9 mouse cellular contexts compared by ENCODE assay signal in the genomic region with DNA sequence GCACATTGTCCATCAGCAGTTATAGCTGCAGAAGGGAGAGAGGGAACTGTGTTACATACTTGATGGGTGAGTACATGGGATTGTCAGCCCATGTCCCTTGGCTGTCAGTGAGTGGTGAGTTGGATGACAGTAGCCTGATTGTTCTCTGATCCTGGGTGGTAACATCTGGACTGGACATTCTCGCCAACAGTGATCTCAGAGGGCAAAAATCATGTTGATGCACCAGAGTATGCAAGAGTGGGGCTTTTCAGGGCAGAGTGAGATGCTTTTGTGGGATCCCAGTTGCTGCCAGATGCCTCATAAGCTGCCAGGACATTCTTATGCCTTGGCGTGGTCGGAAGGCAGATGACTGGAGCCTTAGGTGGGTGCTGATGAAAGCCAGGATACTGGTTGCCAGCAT.
DNase-seq lines count a peak whose midpoint lies in the region; ATAC-seq and TF ChIP-seq lines count a peak whose summit lies in the region.
"Had no signal": no experiment of that assay in that cellular context is flagged by ENCODE, and none has a peak within 500 bp of the region (broad histone marks: within the 10 kb centered on the region; RNA-seq: fewer than 3 reads in every experiment).

No protein-coding gene starts in this region.

- no peak overlapping the region for H3K4me3 ChIP-seq in embryonic facial prominence, embryonic 14.5 days (ENCODE audit: low read depth, low read length)
- H3K4me3 ChIP-seq in embryonic facial prominence, embryonic 10.5 days: no peak overlapping the region
- no peak overlapping the region for H3K4me3 ChIP-seq in lung, adult 2 months (replicated peaks; ENCODE audit: extremely low read depth, low read depth, low read length)
- H3K4me3 ChIP-seq: midbrain, embryonic 12.5 days had no signal

- H3K4me1 ChIP-seq in embryonic facial prominence, embryonic 14.5 days (ENCODE audit: control insufficient read depth, insufficient read depth, low read length): no peaks in the 10 kb centered on the region
- 0 out of 2 replicates have a peak, but pooled peaks cover 4% of the 10 kb centered on the region for H3K4me1 ChIP-seq in embryonic facial prominence, embryonic 10.5 days
- no peaks in the 10 kb centered on the region for H3K4me1 ChIP-seq in lung, adult 2 months (ENCODE audit: control insufficient read depth, insufficient read depth, low read length)
- H3K4me1 ChIP-seq: midbrain, embryonic 12.5 days had no signal

- TF ChIP-seq POLR2A in lung, adult 2 months (IDR thresholded peaks at IDR 0.05; ENCODE audit: borderline replicate concordance, extremely low read depth, low read depth, low read length): no peak

- H3K9ac ChIP-seq in embryonic facial prominence, embryonic 14.5 days (ENCODE audit: low read depth, low read length): no peak overlapping the region
- H3K9ac ChIP-seq: midbrain, embryonic 12.5 days had no signal

- DNase-seq in embryonic facial prominence, embryonic 14.5 days (ENCODE audit: low spot score): peak; percentile 28
- DNase-seq in embryonic facial prominence, embryonic 10.5 days (ENCODE audit: low spot score): no peak
- peak; percentile 95 for DNase-seq in Muller cell, postnatal 12 days (ENCODE audit: inconsistent ontology term)
- peak; percentile 14 to 25 for DNase-seq in gastrocnemius, postnatal 36 days
- peak; percentile 4 for DNase-seq in lung, adult 2 months
- DNase-seq in ovary, adult 18-20 months (ENCODE audit: low spot score): no peak
- DNase-seq in thymus, postnatal 4 days: no peak

- 85% methylated on average over 3 of the region's 3 CpGs for WGBS in embryonic facial prominence, embryonic 14.5 days
- 77% methylated on average over 3 of the region's 3 CpGs for WGBS in embryonic facial prominence, embryonic 10.5 days
- WGBS in lung, adult 2 months: 64% methylated on average over 3 of the region's 3 CpGs

- intact Hi-C loops in gastrocnemius, postnatal 36 days (cut with DNase I): no loop called here

- H3K9me3 ChIP-seq in embryonic facial prominence, embryonic 14.5 days (ENCODE audit: control insufficient read depth, low read length): no peaks in the 10 kb centered on the region
- H3K9me3 ChIP-seq in embryonic facial prominence, embryonic 10.5 days: no peaks in the 10 kb centered on the region
- H3K9me3 ChIP-seq: midbrain, embryonic 12.5 days had no signal

- ATAC-seq in embryonic facial prominence, embryonic 14.5 days (ENCODE audit: low read depth): no peak
- ATAC-seq in erythroblast, adult 5-6 weeks (replicated peaks; ENCODE audit: low FRiP score, poor library complexity, severe bottlenecking): no peak

- H3K27ac ChIP-seq in embryonic facial prominence, embryonic 14.5 days (replicated peaks; ENCODE audit: low read depth, low read length): no peak overlapping the region
- no peak overlapping the region for H3K27ac ChIP-seq in embryonic facial prominence, embryonic 10.5 days (replicated peaks)
- H3K27ac ChIP-seq: midbrain, embryonic 12.5 days had no signal

- no peaks in the 10 kb centered on the region for H3K27me3 ChIP-seq in embryonic facial prominence, embryonic 14.5 days (replicated peaks; ENCODE audit: control insufficient read depth, insufficient read depth, low read length)
- no peaks in the 10 kb centered on the region for H3K27me3 ChIP-seq in embryonic facial prominence, embryonic 10.5 days (replicated peaks; ENCODE audit: low read depth, poor library complexity, severe bottlenecking)
- H3K27me3 ChIP-seq: midbrain, embryonic 12.5 days had no signal

- H3K36me3 ChIP-seq in embryonic facial prominence, embryonic 14.5 days (ENCODE audit: control insufficient read depth, insufficient read depth, low read length): no peaks in the 10 kb centered on the region
- H3K36me3 ChIP-seq in embryonic facial prominence, embryonic 10.5 days (replicated peaks): no peaks in the 10 kb centered on the region
- H3K36me3 ChIP-seq: midbrain, embryonic 12.5 days had no signal

- H3K4me2 ChIP-seq in embryonic facial prominence, embryonic 14.5 days (ENCODE audit: low read depth, low read length): no peak overlapping the region
- H3K4me2 ChIP-seq: midbrain, embryonic 12.5 days had no signal

- no peak for TF ChIP-seq CTCF in lung, adult 2 months (IDR thresholded peaks at IDR 0.05; ENCODE audit: insufficient read depth, low read length)

Comparison
In these comparisons a context has a peak if more than half of its experiments do, and no peak if none do; other contexts are left out.
1. DNase-seq: peak in embryonic facial prominence, embryonic 14.5 days (single experiment), Muller cell, postnatal 12 days (single experiment), gastrocnemius, postnatal 36 days (2 of 2) and lung, adult 2 months (single experiment); none in embryonic facial prominence, embryonic 10.5 days (single experiment), ovary, adult 18-20 months (single experiment) and thymus, postnatal 4 days (single experiment).